Mouse (Mus musculus) frontal cortex, adult (tissue): Measurements from ENCODE around the gene Elof1.
"Not testable (repeated sequence)": the region's sequence is repeated elsewhere in the genome, so short reads cannot be mapped to it uniquely, and the experiment has no call there.

Experiments used
- ATAC-seq: cut with Nextera tagmentation; 2 replicates; pipeline ENCODE4 v1.9.2; 2017; ENCODE audit warnings: mild to moderate bottlenecking, moderate library complexity, mixed read lengths; ENCODE audit not compliant: low TSS enrichment

Elof1 gene

GRCm38 (mm10) chr9:22092746-22093145, 24.2 kb downstream of the Elof1 start:
- ATAC-seq, result no peak

GRCm38 (mm10) chr9:22089986-22090385, 27.0 kb downstream of the Elof1 start:
- no peak for ATAC-seq

- ATAC-seq, result no peak
These were observed 27.7 kb downstream of the Elof1 start for GRCm38 (mm10) chr9:22089281-22089680.

GRCm38 (mm10) chr9:22087034-22087618, 29.8 kb downstream of the Elof1 start:
- no peak for ATAC-seq

GRCm38 (mm10) chr9:22086012-22086411, 31.0 kb downstream of the Elof1 start:
- ATAC-seq, result no peak

GRCm38 (mm10) chr9:22085022-22085834, 31.7 kb downstream of the Elof1 start, which contains the start of gene Ecsit:
Gene Ecsit (minus strand): TSS chr9:22085438.
- ATAC-seq, result peak; percentile 99

GRCm38 (mm10) chr9:22084667-22085021, 32.3 kb downstream of the Elof1 start:
- ATAC-seq, result no peak

GRCm38 (mm10) chr9:22076223-22076622, 40.7 kb downstream of the Elof1 start:
- ATAC-seq, result no peak

- not testable (repeated sequence) for ATAC-seq
These were observed 41.2 kb downstream of the Elof1 start for GRCm38 (mm10) chr9:22075778-22076177.

- no peak for ATAC-seq
These were observed 44.7 kb downstream of the Elof1 start for GRCm38 (mm10) chr9:22072276-22072675.

GRCm38 (mm10) chr9:22070791-22071573, 46.0 kb downstream of the Elof1 start, which contains the start of the genes Gm49318 and Zfp653:
Gene Gm49318 (minus strand): TSS chr9:22071259.
Gene Zfp653 (minus strand): TSS chr9:22071376.
- ATAC-seq, result peak; percentile 87

- ATAC-seq, result peak; percentile 28
These were observed 47.0 kb downstream of the Elof1 start for GRCm38 (mm10) chr9:22069881-22070553.

- no peak for ATAC-seq
These were observed 49.8 kb downstream of the Elof1 start for GRCm38 (mm10) chr9:22067195-22067594.

GRCm38 (mm10) chr9:22066433-22066832, 50.5 kb downstream of the Elof1 start:
- ATAC-seq, result no peak

GRCm38 (mm10) chr9:22065642-22066041, 51.3 kb downstream of the Elof1 start:
- ATAC-seq, result no peak

- ATAC-seq, result 0 out of 2 replicates have a peak, but pooled peaks have one; percentile 3
These were observed 52.6 kb downstream of the Elof1 start for GRCm38 (mm10) chr9:22064341-22064740.
